Mouse (Mus musculus) ES-Bruce4 (cell line): ENCODE data around the gene Gm43720.

Source experiments
- CTCF ChIP-seq: IDR thresholded peaks from one replicate; pipeline ENCODE4 v1.8.1; 2011; ENCODE audit warnings: low read depth, low read length
- EP300 ChIP-seq: IDR thresholded peaks from 2 replicates; pipeline ENCODE4 v1.6.1; 2011; ENCODE audit warnings: low read depth, low read length; ENCODE audit not compliant: insufficient read depth
- POLR2A ChIP-seq: IDR thresholded peaks from one replicate; pipeline ENCODE4 v1.8.1; 2011; ENCODE audit warnings: low read length; ENCODE audit not compliant: insufficient read depth

DNA sequence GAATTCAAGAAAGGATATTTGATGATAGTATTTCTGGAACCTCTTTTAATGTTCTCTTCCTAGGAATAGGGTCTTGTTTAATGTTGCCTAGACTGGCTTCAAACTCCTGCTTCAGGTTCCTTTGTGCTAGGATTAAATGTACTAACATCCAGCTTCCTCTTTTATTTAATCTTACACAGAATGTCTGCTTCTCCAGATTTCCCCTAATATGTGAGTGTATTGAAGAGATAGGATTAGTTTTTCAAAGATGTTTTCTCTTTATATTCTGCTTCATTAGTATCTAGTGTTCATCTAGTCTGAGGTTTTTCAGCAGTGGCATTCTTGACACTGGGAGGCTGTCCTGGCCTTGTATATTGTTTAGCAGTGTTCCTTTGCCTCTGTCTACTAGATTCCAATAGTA lies 14.4 kb upstream of the Gm43720 start:
- no peak for TF ChIP-seq POLR2A
- no peak for TF ChIP-seq CTCF
- TF ChIP-seq EP300: no peak
